Mouse (Mus musculus): ENCODE results near the gene Megf11.

Megf11 gene

DNA sequence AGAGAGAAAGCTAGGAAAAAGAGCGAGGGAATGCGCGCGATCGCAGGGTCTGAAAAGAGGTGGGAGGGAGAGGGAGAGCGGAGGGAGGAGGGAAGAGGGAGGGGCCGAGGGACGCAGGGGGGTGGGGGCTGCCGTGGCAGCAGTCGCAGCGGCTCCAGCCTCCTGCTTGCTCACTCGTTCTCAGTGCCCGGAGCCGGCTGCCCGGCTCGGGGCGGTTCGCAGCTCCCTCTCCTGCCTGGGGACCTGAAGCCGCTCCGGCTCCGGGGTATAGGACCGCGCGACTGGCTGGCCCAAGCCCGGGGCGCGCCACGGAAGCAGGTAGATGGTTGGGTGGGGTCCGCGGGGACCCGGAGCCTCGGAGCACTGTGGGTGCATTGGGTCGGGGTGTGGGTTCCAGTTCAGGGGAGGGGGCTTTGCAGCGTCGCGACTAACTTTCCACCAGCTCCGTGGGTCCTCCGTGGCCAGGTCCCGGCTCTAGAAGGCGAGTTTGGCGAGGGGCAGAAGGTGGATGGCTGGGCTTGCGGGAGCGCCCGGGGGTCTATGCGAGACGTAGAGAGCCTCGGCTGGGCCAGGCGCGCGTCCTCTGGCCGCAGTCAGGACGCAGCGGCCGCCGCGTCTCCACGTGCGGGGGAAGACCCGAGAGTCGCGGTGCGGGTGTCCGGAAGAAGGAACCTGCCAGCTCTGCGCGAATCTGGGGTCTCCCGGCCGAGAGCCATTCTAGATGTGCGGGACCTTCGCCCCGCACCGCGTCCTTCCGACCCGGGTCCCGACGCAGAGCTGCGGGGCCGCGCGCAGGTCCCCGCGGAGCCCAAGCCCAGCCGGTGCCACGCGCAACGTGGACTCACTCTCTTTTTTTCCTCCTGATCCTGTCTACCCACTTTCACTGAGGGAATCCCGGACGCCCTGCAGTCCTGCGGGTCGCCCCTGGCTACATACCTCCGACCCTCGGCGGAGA is at the start of gene Megf11:
Gene Megf11 (plus strand): TSS at position 116 of the 955 bp plus-strand sequence.
- no peak for DNase-seq (ENCODE audit: low read depth, low spot score)

GRCm38 (mm10) chr9:64335825-64336224 is 49.6 kb upstream of the Megf11 start:
- no peak for DNase-seq (ENCODE audit: low read depth, low spot score)

GRCm38 (mm10) chr9:64339361-64339760 is 46.1 kb upstream of the Megf11 start:
- peak; percentile 20 for DNase-seq (ENCODE audit: low read depth, low spot score)

DNA sequence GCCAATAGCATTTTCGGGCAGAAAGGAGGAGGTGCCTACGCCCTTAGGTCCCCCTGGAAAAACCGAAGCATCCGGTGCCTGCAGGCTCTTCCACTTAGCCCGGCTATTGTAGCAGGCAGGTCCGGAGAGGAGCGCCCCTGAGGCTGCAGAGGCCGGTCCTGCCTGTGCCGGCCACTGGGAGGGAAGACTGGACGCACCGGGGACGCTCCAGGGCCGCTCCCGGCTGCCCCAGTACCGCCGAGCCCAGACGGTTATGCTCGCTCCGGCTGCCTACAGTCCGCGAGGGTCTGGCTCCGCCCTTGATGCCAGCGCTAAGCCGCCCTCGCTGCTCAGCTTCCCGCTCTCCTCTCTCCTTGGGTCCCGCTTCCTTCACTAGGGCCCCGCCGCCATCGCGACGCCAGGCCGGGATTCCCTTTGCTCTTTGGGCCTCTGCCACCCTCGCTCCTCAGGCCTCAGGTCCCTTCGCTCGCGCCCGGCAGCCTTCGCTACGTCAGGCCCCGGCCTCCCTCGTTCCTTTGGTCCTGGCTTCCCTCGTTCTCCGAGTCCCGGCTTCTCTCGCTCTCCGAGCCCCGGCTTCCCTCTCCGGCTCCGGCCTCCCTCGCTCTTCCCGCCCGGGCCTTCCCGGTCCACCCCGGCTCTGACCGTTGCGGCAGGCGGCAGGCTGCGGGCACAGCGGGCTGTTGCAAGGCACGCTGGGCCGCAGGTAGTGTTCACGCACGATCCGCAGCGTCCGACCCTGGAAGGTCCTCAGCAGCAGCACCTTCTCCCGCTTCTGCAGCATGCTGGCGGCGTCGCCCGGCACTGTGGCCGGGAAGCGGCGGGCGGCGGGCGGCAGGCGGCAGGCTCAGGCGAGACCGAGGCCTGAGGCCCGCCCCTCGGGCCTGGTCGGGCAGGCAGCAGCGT is 44.8 kb upstream of the Megf11 start:
- DNase-seq (ENCODE audit: low read depth, low spot score) = peak; percentile 80

GRCm38 (mm10) chr9:64341254-64341566 is 44.2 kb upstream of the Megf11 start, which contains the start of gene Dis3l:
TSS of gene Dis3l (minus strand) at chr9:64341288.
- peak; percentile 57 for DNase-seq (ENCODE audit: low read depth, low spot score)

DNA sequence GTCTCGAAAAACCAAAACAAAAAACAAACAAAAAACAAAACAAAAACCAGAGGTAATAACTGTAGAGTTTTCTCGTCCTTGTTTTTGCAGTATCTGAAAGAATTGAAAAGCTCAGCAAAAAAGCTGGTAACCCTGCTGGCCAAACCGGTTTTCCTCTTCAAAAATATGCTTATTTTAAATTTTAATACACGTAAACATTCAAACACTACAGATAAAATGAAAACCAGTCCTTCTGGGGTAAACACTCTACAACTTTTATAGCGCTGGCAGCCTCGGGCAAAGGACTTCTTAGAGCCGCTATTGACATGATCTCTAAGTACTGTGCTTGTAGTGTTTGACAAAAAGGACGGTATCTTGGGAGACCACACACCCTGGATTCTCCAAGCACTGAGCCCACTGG is 43.8 kb upstream of the Megf11 start:
- DNase-seq (ENCODE audit: low read depth, low spot score) = peak; percentile 2

- peak; percentile 3 for DNase-seq (ENCODE audit: low read depth, low spot score)
Observed at GRCm38 (mm10) chr9:64343656-64344055, 41.8 kb upstream of the Megf11 start.

- no peak for DNase-seq (ENCODE audit: low read depth, low spot score)
Observed at GRCm38 (mm10) chr9:64345931-64346330, 39.5 kb upstream of the Megf11 start.

GRCm38 (mm10) chr9:64347377-64347776 is 38.0 kb upstream of the Megf11 start:
- DNase-seq (ENCODE audit: low read depth, low spot score) = peak; percentile 61

DNA sequence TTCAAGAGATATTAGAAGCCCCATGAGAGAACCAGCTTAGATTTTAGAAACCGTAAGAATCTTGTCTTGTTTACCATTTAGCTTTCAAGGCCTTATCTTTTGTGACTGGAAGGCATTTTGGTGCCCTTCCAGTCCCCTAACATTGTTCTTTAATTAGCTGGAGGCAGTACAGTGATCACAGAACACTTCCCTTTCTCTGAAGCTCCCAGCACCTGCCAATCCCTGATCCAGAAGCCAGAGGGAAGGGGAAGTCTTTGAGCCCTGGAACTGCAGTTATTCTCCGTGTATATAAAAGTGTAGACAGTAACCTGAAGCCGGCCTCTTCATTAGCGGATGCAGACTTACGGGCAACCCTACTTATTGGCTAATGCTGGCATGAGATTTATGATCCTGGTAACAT is 35.9 kb upstream of the Megf11 start:
- DNase-seq (ENCODE audit: low read depth, low spot score) = no peak

GRCm38 (mm10) chr9:64351191-64351590 is 34.2 kb upstream of the Megf11 start:
- peak; percentile 34 for DNase-seq (ENCODE audit: low read depth, low spot score)

- no peak for DNase-seq (ENCODE audit: low read depth, low spot score)
Observed at GRCm38 (mm10) chr9:64355627-64356026, 29.8 kb upstream of the Megf11 start.

DNA sequence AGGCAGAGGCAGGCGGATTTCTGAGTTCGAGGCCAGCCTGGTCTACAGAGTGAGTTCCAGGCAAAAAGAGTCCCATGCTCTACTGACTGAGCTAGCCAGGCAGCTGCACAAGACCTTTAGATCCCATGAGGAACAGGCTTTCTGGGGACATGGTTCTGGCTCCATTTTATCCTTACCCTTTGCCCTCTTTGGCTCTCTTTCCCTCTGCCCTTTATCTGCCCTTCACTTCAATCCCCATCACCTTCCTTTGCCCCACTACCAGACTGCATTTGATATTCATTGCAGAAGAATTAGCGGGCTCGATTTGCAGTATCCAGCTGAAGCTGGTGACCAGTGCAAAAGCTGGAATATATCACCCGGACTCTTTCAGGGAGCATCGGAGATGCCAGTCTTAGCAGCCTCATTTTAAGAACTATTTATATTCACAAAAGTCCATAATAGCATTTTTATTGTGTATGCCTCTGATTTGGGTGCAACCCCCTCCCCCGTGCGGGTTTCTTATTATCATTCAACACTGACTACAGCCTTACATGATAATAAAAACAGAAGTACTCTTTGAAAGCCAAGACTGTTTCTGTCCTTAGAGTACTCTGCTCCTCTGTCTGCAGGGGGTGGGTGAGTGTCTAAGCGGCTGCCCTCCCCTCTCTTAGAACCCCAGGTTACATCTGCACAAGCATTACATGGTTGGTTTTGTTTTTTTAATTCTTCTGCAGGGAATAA is 24.0 kb upstream of the Megf11 start:
- no peak for DNase-seq (ENCODE audit: low read depth, low spot score)

- peak; percentile 37 for DNase-seq (ENCODE audit: low read depth, low spot score)
Observed at GRCm38 (mm10) chr9:64369871-64370270, 15.6 kb upstream of the Megf11 start.

- DNase-seq (ENCODE audit: low read depth, low spot score) = no peak
Observed at GRCm38 (mm10) chr9:64371305-64371819, 14.1 kb upstream of the Megf11 start.

DNA sequence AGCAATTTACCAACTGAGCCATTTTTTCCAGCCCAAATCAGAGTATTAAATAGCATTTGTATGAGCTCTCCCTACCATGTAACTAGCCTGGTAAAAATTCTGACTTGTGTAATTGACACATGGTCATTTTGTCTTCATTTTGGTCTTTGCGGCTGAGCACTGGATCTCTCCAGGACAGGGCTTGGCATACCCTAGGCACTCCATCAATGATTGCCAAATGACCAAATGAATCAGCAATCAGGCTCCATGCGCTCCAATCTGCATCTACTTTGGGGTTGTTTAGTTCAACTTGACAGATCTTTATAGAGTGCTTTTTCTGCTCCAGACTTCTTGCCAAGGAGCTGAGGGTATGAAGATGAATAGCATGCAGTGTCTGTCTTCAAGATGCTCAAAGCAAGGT is 9.0 kb upstream of the Megf11 start:
- DNase-seq (ENCODE audit: low read depth, low spot score) = no peak

- peak; percentile 19 for DNase-seq (ENCODE audit: low read depth, low spot score)
Observed at GRCm38 (mm10) chr9:64383021-64383788, 2.2 kb upstream of the Megf11 start.

DNA sequence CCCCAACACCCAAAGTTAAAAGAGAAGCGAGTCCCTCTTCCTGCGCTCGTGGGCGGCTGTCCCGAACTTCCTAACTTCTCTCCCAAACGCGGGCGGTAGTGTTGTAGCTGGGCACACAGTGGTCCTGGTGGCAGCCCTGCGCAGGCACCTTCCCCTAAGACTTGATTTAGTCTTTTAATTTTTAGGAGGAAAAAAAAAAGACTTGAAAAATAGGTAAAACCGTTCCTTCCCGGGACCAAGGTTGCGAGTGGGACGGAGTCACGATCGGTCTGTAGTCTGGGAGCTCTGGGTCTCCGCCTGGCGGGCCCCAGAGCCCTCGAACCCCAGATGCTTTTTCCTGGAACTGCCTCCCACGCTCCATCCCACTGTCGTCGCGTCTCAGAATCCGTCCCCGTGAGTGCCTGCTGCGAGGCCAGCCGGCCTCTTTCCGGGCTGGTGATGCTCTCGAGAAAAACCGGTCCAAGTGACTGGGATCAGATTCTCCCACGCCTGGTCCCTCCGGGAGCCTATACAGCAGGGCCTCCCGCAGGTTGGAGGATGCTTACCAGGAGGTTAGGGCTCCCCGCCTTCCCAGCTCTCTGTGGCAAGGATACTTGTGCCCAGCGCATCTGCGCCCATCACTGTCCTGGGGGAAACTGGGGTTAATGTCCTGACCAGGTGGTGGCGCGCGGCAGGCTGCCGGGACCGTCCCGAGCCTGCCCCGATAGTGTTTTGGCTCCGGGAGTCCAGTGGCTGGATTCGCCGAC is 1.2 kb downstream of the Megf11 start:
- no peak for DNase-seq (ENCODE audit: low read depth, low spot score)

DNA sequence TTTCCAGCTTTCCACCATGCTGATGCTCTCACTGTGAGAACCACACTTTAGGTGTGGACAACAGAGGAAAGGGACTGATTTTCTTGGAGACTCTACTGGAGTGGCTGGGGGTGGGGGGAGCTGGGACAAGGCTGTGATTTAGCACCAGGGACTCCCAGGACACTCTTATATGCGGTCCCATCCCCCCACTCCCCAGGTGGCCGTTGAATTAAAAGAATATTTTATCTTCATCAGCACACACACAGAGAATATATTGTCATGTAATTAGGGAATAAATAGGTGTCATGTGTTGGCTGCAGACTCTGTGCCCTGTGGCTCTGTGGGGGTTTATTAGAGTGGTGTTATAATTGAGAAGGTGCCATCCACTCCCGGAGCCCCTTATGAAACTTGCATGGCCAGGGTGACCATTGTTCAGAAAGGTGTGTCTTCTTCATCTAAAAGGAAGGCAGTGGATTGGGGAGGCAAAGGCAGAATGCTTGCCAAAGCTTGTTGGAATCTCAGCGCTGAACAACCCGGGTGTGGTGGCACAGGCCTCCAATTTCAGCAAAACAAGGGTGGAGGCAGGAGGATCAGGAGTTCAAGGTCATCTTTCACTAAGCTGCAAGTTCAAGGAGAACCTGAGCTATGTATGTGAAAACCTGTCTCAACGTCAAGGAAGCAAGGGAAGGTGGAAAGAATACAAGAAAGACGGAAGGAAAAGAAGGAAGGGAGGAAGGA is 4.3 kb downstream of the Megf11 start:
- DNase-seq (ENCODE audit: low read depth, low spot score) = no peak
